ENCODE assay signal across 24 mouse cellular contexts in the genomic region with DNA sequence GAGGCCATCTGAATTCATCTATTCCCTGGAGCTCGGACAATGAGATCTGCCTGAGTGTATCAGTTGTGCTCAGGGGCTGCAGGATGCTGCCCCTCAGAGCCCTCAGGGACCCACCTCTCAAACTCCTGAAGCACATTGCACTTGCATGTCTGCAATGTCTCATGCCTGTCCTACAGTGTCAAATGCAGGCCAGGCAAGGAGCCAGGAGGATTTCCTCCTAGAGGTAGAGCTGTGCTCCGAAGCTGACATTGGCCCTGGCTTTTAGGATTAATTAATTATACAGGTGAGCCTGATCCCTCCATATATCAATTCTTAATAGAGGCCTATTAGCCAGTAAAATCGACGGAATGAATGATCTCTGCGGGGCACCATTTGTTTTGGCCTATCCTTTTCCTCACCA. TPM values are rescaled to one million over a fixed set of nuclear protein-coding genes. Genes with fewer than 3 reads are reported as not detected.
"Had no signal": no experiment of that assay in that cellular context is flagged by ENCODE, and none has a peak within 500 bp of the region (broad histone marks: within the 10 kb centered on the region; RNA-seq: fewer than 3 reads in every experiment).

No protein-coding gene starts in this region.

- H3K4me3 ChIP-seq: midbrain, embryonic 10.5 days; midbrain, embryonic 12.5 days; myocyte; neural tube, embryonic 13.5 days; neural tube, embryonic 15.5 days had no signal

- H3K27ac ChIP-seq: midbrain, embryonic 10.5 days; midbrain, embryonic 12.5 days; neural tube, embryonic 13.5 days; neural tube, embryonic 15.5 days had no signal

- H3K9me3 ChIP-seq: midbrain, embryonic 10.5 days; midbrain, embryonic 12.5 days; neural tube, embryonic 13.5 days; neural tube, embryonic 15.5 days had no signal

- H3K9ac ChIP-seq: lung, embryonic 14.5 days; midbrain, embryonic 12.5 days; neural tube, embryonic 15.5 days had no signal

- H3K4me2 ChIP-seq: lung, embryonic 14.5 days; midbrain, embryonic 12.5 days; neural tube, embryonic 13.5 days; neural tube, embryonic 15.5 days had no signal

- DNase-seq: lung, adult 18-20 months; lung, embryonic 14.5 days; lung, postnatal 10 days; lung, postnatal 4 days; midbrain, embryonic 14.5 days; retina, postnatal 1 day; right cerebral cortex, adult 18-20 months; right cerebral cortex, postnatal 25 days; right cerebral cortex, postnatal 4 days; spleen, adult 18-20 months; thymus, adult 18-20 months; thymus, postnatal 14 days; thymus, postnatal 36 days had no signal

- H3K36me3 ChIP-seq: midbrain, embryonic 10.5 days; midbrain, embryonic 12.5 days; neural tube, embryonic 13.5 days; neural tube, embryonic 15.5 days had no signal

RNA-seq across cellular contexts. Expression of gene Kcnj6, which starts 2.0 kb away (rescaled TPM):
- total RNA-seq: megakaryocyte, adult 5-6 weeks; megakaryocyte-erythroid progenitor cell, adult 5-6 weeks had no signal
- polyA plus RNA-seq: lung, embryonic 14.5 days; lung, embryonic 16.5 days; myocyte; neural tube, embryonic 11.5 days; small intestine, adult 2 months; thymus, postnatal 0 days had no signal
